Mouse (Mus musculus) adrenal gland, adult 8-10 months (tissue): Measurements from ENCODE around the gene Rac2. TPM values are rescaled to one million over a fixed set of nuclear protein-coding genes. Genes with fewer than 3 reads are reported as not detected.

ENCODE experiments used
- DNase-seq: peaks from one replicate; pipeline ENCODE4 v3.0.0; 2022
- total RNA-seq, 4 experiments: library from RNA; stranded (reverse); gene quantifications; 2 replicates each; pipeline ENCODE4 v1.2.4; 2022

Rac2 gene
- total RNA-seq, 4 experiments from 2014 or later: 4.2 to 19.0 (median 7.7) TPM

GRCm38 (mm10) chr15:78518221-78518620 is 54.4 kb downstream of the Rac2 start:
- no peak for DNase-seq

- no peak for DNase-seq
Measured at GRCm38 (mm10) chr15:78515759-78516158, 56.8 kb downstream of the Rac2 start.

GRCm38 (mm10) chr15:78514393-78515146 is 58.0 kb downstream of the Rac2 start:
- DNase-seq: peak; percentile 65

- DNase-seq: no peak
Measured at GRCm38 (mm10) chr15:78513019-78513418, 59.6 kb downstream of the Rac2 start.

- DNase-seq: no peak
Measured at GRCm38 (mm10) chr15:78511951-78512350, 60.6 kb downstream of the Rac2 start.

GRCm38 (mm10) chr15:78510736-78511135 is 61.8 kb downstream of the Rac2 start:
- no peak for DNase-seq

GRCm38 (mm10) chr15:78510121-78510576 is 62.4 kb downstream of the Rac2 start:
- DNase-seq: no peak

GRCm38 (mm10) chr15:78509297-78509899 is 63.2 kb downstream of the Rac2 start:
- no peak for DNase-seq

Other genes starting within 250 kb of the Rac2 start
- 1 to 10 TPM; 4.6 to 7.9 (median 6.9) TPM for gene Csf2rb, start 247.0 kb downstream of the Rac2 start, total RNA-seq
- under 1 TPM in 1 of 4 experiments, not detected in 3; 0.31 TPM for gene Tex33, start 176.9 kb downstream of the Rac2 start, total RNA-seq
- gene Tst, start 166.9 kb downstream of the Rac2 start, total RNA-seq: 100 to 1,000 TPM; 288 to 361 (median 321) TPM
- gene Mpst, start 166.4 kb downstream of the Rac2 start, total RNA-seq: 10 to 100 TPM; 47.5 to 53.8 (median 49.3) TPM
- 100 to 1,000 TPM in 2 of 4 experiments, 10 to 100 TPM in 2; 80.2 to 106 (median 96.4) TPM for gene Kctd17, start 144.2 kb downstream of the Rac2 start, total RNA-seq
- 1 to 10 TPM; 1.1 to 2.8 (median 2.0) TPM for gene Tmprss6, start 104.1 kb downstream of the Rac2 start, total RNA-seq
- gene Il2rb, start 77.5 kb downstream of the Rac2 start, total RNA-seq: 1 to 10 TPM; 1.2 to 2.7 (median 1.9) TPM
- 10 to 100 TPM; 19.3 to 41.2 (median 31.8) TPM for gene C1qtnf6, start 41.4 kb downstream of the Rac2 start, total RNA-seq
- under 1 TPM; 0.31 to 0.91 (median 0.49) TPM for gene Sstr3, start 28.1 kb downstream of the Rac2 start, total RNA-seq
- 10 to 100 TPM in 2 of 4 experiments, 1 to 10 TPM in 2; 8.1 to 21.3 (median 14.8) TPM for gene Cyth4, start 24.3 kb upstream of the Rac2 start, total RNA-seq
- gene Elfn2, start 146.0 kb upstream of the Rac2 start, total RNA-seq: 1 to 10 TPM; 4.1 to 7.4 (median 5.5) TPM
- gene Mfng, start 200.7 kb upstream of the Rac2 start, total RNA-seq: 10 to 100 TPM; 12.3 to 25.8 (median 20.7) TPM
- gene Card10, start 230.3 kb upstream of the Rac2 start, total RNA-seq: 10 to 100 TPM in 1 of 4 experiments, 1 to 10 TPM in 3; 6.6 to 10.0 (median 8.1) TPM